Mouse (Mus musculus) T-helper 2 cell (primary cell): ENCODE measurements around the gene Ahcyl1.
"Not testable (repeated sequence)": the region's sequence is repeated elsewhere in the genome, so short reads cannot be mapped to it uniquely, and the experiment has no call there.

ENCODE experiments used
- in situ Hi-C: fragments of 300-600 bp; cut with MboI, MseI; formaldehyde crosslinking; loops from one replicate; pipeline ENCODE4 v1.15.1; 2025; ENCODE audit warnings: high pct_unique_total_duplicates

Ahcyl1 gene

DNA sequence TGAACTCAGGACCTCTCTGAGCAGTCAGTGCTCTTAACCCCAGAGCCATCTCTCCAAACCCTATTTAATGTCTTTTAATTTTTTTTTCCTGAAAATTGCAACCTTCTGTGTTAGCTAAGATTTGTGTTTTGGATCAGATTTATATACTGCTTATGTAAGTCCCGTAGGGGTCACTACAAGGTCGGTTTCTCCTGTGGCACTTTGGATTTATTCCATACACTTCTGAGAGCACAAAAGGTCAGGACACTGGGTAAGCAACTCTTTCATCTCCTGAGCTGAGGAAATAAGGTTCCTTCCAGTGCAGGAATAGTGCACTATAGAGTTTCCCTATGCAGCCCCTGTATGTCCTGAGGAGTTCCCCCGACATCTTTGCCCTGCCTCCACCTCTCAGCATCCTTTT is 40.9 kb downstream of the Ahcyl1 start:
- in situ Hi-C loops = no loop called here

DNA sequence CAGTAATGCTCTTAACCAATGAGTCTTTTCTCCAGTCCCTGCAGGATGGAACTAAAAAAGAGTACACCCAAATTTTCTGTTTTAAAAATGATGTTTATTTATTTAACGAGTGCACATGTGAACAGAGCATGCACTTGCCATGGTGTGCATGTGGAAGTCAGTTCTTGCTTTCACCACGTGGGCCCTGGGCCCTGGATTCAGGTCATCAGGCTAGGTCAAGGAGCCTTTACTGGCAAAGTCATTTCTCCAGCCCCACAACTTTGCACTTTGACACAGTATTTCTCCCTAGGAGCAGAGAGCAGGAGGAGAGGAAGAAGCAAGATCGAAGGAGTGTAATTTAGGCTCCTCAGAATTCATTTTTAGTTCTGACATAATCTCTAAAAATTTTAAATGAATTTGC is 41.5 kb downstream of the Ahcyl1 start:
- in situ Hi-C loops = no loop called here

DNA sequence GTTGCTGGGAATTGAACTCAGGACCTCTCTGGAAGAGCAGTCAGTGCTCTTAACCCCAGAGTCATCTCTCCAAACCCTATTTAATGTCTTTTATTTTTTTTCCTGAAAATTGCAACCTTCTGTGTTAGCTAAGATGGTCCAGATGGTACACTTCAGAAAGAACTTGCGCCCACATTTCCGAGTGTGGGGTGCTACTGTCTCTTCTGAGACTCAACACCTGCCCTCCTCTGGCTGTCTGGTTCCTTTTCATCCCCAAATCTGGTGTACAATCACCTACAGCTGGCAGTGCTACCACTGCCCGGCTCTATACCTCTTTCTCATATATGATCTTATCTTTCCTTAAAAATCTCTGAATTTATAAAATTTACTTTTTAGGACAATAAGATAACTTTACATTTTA is 43.4 kb downstream of the Ahcyl1 start:
- in situ Hi-C loops = no loop called here

DNA sequence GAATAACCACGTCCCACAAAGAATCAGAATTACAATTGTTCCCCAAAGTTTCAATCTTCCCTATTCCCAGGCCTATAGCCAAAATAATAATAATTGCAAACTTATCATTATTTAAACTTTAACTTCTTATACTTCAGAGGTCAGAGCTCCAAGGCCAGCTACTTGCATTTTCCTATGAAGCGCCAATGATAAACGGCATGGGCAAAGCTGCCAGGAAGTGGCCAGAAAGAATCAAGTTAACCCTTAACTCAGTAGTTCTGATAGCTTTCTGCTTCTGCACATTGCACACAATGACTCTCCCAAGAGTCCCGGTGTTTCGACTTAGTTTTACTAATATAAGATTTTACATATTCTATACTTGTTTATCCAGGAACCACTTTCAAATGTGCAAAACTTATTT is 46.1 kb downstream of the Ahcyl1 start:
- in situ Hi-C loops = not testable (repeated sequence)

DNA sequence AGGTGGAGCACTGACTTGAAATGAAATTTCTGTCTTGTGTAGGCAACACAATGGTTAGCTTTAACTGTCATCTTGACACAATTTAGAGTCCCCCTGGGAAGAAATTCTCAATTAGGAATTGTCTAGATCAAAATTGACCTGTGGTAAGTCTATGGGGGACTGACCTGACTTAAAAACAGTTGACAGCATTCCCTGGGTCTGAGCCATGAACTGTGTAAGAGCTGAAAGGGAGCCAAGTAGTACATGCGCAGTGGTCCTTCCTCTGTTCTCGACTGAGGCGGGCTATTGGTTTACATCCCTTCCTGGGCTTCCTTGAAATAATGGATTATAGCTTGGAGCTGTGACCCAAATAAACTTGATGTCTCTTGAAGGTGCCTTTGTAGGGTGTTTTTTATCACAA is 49.4 kb downstream of the Ahcyl1 start:
- in situ Hi-C loops = no loop called here

DNA sequence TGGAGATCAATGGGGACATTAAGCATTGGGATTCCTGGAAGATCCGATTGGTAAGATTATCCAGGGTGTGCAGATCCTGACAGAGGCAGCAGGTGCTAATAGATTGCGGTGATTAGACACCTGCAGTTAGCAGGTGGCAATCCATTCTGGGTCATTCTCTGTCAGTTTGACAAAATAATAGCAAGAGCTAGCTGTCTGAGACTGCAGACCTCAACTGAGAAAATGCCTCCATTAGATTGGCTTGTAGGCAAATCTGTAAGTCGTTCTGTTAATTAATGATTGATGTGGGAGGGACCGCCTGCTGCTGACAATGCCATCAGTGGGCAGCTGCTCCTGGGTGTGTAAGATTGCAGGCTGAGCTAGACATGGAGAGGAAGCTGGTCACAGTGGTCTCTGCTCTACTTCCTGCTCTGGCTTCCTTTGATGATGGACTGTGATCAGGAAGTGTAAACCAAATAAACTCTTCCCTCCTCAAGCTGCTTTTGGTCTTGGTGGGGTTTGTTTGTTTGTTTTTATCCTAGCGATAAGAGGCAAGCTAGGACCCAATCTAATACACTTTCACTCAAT is 58.7 kb downstream of the Ahcyl1 start:
- in situ Hi-C loops = no loop called here

DNA sequence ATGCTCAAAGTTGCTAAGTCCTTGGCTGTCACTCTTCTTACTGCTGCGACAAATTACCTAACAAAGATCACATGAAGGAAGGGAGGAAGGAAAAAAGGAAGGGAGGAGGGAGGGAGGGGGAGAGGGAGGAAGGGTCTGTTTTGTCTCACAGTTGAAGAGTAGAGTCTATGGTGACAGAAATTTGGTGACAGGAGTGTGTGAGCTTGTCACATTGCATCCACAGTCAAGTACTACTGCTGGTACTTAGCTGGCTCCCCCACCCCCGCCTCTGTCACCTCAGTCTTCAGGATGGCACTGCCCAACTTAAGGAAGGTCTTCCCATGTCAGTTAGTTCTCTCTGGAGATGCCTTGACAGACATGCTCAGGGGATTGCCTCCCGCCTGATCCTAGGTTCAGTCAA is 60.1 kb downstream of the Ahcyl1 start:
- in situ Hi-C loops = no loop called here

DNA sequence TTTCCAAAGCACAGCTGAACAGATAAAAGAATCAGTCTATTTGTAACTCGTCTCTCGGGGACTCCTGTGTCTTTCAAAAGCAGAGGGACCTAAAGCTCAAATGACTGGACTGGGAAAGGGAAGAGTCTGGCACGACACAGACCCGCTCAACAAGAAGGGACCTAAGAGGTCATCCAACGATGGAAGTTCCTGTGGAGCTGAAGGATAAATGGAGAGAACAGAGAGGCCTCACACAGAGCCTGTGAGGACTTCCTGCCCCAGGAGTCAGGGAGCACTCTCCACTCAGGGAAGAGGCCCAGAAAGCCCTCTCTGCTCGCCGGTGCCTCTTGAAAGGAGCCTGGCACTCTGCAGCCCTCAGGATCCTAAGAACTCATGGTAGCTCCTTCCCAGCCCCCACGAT is 60.5 kb downstream of the Ahcyl1 start:
- in situ Hi-C loops = no loop called here

DNA sequence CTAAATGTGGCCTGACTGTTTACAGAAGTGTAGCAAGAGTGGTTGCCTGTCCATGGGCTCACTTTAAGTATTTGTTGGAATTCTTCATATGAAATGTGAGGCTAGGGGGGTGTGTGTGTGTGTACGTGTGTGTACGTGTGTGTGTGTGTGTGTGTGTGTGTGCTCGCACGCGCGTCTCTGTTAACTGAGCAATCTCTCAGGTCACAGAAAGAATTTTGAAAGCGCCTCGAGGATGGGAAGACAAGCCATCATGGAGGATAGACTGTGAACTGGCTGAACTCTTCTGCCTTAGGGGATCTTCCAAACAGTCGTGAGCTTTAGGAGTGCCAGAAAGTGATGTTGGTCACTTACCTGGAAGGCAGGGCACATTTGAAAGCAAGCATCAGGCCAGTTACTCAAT is 62.5 kb downstream of the Ahcyl1 start:
- in situ Hi-C loops = no loop called here

DNA sequence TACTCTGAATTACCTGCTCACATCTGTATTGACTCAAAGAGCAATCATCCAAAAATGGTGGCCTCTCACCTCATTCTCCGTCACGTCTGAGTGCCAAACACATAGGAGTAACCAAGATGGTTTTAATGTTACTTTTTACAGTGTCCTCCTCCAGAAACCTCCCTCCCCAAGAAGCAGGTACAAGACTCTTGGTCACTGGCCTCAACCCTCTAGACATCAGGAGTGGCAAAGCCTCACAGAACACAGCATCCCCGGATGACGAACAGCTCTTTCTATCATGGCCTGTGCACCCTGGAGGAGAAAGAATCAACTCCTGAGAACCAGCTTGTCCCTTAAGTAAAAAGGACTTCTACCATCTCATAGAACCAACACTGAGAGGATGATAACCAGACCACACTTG is 63.6 kb downstream of the Ahcyl1 start:
- in situ Hi-C loops = no loop called here

DNA sequence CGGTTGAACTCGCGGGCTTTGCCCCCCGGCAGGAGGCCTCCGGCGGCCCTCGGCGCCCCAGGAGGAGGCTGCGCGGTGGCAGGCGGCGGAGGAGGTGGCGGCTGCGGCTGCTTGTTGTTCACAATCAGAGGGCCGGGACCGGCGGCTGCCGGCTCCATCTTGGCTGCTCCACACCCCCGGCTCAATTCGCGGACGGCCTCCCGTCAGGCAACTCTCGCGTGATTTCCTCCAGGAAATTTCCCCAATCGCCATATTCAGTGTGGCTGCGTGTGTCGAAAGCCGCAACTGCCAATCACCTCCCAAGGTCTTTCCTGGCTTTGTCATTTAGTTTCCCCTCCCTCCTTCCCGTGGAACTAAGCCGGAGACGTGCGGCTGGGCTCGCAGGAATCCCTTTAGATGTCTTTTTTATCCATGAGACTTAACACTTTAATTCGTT is 64.8 kb downstream of the Ahcyl1 start, which contains the start of gene Strip1:
TSS of gene Strip1 (minus strand) at position 172 of the 436 bp plus-strand sequence.
- in situ Hi-C loops = no loop called here

DNA sequence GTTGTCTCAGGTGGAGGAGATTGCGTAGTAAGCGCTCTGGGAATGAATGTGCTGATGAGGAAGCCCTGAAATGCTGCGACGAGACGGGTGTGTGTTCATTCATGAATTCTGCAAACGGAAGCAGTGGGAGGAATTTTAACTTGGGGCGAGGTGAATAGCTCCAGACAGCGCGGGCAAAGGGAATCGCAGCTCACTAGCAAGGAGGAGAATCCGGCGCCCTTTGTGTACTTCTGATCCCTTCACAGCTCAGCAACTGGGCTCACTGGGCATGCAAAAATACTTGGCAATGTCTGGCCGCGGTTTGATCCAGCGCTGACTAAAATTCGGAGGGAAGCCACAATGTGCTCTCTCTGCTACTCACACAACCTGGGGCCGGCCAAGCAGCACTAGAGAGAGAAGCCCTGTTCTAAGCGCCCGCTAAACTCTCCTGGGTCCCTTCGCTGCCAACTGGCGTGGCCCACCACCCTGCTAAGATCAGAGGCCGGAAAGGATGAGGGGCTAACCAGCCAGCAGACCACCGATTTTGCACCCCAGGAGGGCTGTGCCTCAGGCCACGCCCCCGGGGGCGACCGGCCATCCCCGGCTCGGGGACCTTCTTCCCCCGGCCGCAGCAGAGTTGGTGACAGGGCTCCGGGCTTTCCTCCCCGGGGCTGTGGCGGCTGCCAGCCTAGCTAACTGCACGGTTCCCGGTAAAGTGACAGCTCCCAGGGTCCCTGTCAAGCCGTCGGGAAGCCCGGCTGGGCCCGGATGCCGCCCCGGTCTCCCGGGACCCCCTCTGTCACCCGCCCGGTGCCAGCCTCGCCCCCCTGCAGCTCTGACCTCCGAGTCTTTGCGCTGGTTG is 65.5 kb downstream of the Ahcyl1 start, which contains the start of gene Gm10961:
TSS of gene Gm10961 (plus strand) at position 641 of the 841 bp plus-strand sequence.
- in situ Hi-C loops = no loop called here

DNA sequence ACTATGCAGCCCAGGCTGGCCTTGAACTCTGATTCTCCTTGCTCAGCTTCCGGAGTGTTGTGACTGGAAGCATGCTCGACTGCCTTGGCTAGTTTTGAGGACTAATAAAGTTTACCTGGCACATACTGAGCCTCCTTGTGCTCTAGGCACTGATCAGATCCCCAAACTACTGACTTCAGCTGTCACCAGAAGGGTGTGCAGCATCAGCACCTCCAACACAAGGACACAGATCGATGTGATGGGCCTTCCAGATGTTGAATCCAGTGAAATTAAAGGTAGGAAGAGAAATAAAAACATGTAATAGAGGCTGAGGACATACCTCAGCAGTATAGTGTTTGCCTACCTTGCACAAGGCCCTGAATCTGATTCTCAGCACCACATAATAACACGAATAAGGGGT is 66.9 kb downstream of the Ahcyl1 start:
- in situ Hi-C loops = no loop called here

DNA sequence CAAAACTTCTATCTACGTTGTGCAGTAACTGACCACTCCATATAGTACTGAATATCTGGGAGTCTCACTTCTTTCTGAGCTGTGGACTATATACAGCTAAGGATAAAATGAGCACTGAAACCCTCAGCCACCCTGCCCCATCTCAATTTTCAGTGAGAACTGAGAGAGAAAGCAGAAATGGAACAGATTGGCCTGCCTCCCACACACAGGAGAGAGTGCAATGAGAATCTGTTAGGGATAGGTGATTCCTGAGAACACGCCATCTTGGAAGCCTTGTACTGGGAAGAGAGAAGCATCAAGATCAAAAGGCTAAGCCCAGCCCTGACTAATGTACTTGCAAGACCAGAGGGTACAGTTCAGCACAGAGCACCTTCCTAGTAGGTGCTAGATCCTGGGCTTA is 67.8 kb downstream of the Ahcyl1 start:
- in situ Hi-C loops = no loop called here

DNA sequence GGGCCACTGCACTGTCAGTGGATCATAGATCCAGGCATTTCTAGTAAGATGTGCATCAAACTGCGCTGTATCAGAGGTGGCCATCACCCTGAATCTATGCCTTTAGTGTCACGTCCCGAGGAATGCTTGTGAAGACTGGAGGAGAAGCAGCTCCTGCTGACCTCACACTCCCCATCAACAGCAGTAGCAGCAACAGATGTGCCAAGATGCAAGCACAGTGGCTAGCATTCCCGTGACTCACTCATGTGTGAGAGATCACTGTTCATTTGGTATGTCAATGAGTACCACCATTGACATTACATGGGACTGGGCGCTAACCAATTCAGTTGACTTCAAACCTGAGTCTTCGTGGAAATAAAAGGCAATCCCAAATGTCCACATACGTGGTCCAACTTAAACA is 68.7 kb downstream of the Ahcyl1 start:
- in situ Hi-C loops = no loop called here

DNA sequence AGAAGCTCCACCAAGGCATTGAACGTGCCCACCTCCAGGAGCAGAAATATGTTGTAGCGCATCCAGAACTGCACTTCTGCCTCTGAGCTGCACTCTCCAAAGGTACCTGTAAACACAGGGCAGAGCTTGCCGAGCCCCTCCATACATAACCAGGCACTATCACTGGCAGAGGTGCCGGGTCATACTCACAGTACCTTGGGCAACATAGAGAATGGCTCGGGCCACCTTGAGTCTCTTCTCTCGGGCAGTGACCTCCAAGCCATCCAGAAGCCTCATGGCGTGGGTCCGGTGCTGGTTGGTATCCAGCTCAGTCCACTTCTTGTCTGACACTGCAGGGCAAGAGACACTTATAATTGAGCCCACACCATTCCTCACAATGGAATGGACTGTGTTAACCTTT is 69.6 kb downstream of the Ahcyl1 start:
- in situ Hi-C loops = no loop called here

DNA sequence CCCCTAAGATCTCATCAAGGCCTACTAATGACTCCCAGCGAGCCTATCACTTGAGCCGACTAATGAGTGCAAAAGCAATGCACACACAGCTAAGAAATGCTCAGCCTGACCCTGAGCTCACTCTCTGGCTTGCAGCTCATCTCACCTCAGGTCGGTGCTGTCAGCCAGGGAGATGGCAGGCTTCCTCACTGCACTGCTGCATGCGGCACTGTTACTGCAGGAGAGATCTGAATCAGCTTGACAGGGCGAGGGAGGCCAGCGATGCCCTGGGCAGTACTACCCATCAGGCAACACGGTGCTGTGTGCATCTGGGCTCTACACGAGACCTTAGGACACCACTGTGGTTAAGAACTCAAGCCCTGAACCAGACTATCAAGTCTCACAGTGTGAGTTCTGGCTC is 70.8 kb downstream of the Ahcyl1 start:
- in situ Hi-C loops = no loop called here

DNA sequence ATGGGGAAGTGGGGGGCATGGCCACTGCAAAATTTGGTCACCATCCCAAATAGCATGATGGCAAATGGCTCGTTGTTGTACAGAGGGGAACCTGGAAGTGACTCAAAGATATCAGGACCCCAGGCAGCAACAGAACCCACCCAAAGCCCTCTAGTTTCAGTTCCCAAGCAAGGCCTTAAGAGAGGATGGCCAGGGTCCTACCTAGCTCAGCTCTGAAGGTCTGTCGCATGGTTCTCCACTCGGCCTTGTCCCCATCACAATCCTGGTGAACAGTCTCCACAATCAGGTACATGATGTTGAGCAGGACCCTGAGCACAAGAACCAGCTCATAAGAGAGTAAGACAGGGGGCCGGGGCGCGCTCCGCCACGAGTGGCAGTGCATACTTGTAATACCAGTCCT is 71.9 kb downstream of the Ahcyl1 start:
- in situ Hi-C loops = no loop called here

DNA sequence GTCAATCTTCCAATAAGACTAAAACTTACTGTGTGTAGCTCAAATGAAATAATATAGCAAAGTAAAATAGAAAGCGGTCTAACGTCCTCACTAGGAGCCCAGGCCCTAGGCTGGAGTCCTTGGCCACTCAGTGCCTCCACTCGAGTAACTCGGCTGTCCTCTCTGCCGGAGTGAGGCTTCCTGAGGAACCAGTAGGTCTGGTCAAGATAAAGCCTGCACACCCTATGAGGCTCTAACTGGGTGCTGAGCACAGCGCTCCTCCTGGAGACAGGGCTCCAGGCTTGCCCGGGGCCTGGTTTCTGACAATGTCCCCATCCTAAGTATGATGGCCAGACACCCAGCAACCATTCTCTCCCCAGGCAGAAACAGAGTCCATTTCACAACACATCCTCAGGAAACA is 73.8 kb downstream of the Ahcyl1 start:
- in situ Hi-C loops = no loop called here

DNA sequence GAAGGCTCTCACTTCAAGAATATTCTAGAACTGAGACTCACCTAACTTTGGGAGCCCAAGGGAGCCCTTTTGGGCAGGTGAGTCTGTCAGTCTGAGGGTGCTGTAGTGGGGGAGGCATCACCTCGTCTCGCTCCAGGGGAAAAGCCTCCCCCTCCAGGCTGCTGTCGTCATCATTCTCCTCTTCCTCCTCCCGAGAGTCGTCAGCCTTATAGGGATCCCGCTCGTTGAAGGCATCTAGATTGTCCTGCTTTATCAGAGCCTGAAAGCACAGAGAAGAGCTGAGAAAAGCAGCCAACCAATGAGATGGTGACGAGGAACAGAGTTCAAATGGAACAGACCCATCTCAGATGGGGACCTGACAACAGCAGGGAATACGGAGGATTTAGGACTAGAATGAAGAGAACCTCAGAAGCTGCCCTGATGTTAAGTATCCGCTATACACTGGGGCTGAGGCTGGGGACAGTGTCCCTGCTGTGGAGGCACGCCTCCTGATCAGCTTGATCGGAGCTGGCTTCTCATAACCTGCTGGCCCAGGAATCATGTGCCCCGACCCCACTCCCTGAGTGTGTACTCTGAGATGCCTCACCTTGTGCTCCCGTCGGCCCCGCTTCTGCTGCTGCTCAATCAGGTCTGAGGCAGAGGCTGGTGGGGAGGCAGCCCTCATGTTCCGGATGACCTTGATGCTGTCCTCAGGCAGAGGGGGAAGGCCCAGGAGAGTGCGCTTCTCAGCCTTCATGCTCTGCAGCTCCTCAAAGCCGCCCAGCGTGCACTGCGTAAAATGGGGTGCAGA is 74.9 kb downstream of the Ahcyl1 start:
- in situ Hi-C loops = no loop called here

DNA sequence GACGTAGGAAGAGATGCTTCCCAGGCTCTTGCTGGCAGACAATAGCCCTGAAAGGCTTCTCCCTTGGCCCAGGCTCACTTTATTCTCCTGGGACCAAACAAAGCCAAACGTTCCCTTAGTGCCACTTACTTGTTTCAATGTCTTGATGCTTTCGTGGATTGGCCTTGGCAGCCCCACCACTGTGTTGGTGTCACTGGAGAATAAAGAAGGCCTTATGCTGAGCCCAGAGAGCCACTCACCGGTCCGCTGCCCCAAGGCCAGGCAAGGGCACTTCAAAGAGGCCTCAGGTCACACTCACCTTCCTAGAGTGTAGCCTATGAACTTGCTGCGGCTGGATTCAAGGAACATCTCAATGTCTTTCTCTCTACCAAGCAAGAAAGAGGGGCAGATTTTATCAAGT is 76.4 kb downstream of the Ahcyl1 start:
- in situ Hi-C loops = no loop called here

DNA sequence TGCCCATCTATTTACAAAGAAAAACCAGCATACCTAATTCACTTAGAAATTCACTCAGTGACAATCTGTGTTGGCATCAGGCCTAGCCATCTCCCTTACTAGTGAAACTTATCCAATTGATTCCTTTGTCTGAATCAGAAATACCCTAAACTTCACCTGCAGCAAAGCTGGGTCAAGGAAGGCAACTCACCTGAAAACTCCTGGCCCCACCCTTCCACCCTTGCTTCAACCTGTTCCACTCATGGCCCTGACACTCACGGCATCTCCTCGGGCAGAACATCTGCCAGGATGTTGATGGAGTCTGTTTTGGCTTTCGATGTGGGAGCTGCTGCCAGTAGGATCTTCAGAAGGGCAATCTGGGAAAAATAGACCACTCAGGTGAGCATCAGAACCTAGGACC is 78.6 kb downstream of the Ahcyl1 start:
- in situ Hi-C loops = no loop called here
